Mouse (Mus musculus): Measurements from ENCODE around the gene Vangl2.

Vangl2 gene

DNA sequence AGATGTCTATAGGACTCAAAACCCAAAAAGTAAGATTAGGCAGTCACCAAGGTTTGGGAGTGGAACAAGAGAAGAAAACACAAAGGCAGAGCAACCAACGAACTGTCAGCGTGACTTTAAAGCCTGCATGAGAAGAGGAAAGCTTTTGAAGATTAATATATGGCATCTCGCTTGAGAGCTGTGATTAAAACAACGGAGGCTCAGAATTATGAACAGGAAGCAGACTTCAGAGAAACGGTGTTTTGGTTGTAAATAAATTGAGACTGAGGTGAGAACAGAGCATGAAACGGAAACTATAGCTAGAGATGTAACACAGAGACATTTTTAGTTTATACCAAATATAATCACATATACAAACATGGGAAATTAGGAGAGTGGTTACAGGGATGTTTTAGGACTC is 64.6 kb downstream of the Vangl2 start:
- DNase-seq: no peak

DNA sequence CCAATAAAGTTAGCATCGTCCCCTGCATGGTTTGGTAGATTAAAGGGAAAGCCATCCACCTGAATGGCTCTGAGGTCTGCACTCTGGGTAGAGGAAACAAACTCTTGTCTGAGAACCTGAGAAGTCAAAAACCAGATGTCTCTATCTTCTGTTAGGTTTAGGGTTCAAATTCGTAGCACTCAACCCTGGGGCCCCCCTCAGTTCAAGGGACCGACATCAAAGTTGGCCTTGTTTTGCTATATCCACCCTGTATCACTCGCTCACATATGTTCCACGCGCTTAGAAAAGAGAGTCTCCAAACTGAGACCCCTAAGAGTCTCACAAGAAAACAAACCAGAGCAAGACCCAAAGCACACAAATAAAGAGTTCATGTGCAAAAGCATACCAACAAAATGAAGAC is 66.5 kb downstream of the Vangl2 start:
- peak; percentile 67 for DNase-seq

DNA sequence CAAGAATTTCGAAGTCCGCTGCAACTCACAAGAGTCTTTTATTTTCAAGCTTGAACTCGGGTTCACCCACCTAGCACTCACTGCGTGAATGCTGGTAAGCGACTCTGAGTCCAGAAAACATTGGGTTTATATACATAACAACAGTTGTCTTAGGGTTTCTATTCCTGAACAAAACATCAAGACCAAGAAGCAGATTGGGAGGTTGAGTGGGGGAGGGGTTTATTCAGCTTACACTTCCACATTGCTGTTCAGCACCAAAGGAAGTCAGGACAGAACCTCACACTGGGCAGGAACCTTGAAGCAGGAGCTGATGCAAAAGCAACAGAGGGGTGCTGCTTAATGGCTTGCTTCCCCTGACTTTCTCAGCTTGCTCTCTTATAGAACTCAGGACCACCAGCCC is 67.5 kb downstream of the Vangl2 start:
- DNase-seq: no peak

DNA sequence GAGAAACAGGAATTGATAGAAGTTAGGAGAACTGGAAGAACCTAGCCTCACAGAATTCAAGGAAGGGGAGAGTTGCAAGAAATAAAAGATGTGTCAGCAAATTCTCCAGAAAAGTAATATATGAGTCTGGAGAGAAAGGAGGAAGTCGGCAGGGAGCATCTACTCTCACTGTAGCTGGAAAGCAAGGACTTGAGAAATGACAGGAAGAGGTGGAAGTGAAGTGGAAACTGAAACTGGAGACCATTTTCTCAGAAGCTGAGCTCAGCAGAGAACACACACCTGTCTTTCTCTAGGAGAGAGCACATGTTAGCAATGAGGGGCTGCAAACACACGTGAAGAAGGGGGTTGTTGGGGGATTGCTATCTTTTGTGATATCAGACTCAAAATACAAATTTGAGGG is 70.8 kb downstream of the Vangl2 start:
- peak; percentile 30 for DNase-seq

DNA sequence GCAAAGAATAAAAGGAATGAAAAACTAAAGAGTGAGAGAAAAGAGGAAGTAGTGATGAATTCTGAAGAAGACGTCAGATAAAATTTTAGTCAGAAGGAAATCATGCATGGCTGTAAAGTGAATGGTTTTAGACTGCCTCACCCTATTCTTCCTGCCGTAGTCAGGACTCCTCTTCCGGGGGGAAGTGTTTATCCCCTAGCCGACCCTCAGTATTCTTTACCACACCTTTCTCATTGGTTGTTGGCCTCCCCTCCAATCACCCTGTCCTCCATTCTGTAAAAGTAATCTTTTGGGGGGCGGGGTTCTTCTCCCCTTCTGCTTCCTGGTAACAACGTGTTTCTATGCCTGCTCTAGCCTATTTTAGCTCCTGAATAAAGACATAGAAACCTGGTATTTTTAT is 73.2 kb downstream of the Vangl2 start:
- peak; percentile 31 for DNase-seq
